ENCODE assay signal across 26 mouse cellular contexts in genomic region chr9:61413665-61414456, GRCm38 (mm10). TPM values are rescaled to one million over a fixed set of nuclear protein-coding genes. Genes with fewer than 3 reads are reported as not detected.
DNase-seq lines count a peak whose midpoint lies in the region; ATAC-seq and TF ChIP-seq lines count a peak whose summit lies in the region.
"Had no signal": no experiment of that assay in that cellular context is flagged by ENCODE, and none has a peak within 500 bp of the region (broad histone marks: within the 10 kb centered on the region; RNA-seq: fewer than 3 reads in every experiment).

No protein-coding gene starts in this region.

- H3K4me1 ChIP-seq in forebrain, embryonic 15.5 days: peaks cover 4% of the 10 kb centered on the region
- H3K4me1 ChIP-seq in forebrain, embryonic 13.5 days: no peaks in the 10 kb centered on the region; the same call in 1 of the 2 replicates
- H3K4me1 ChIP-seq in heart, adult 2 months (ENCODE audit: control insufficient read depth, insufficient read depth, low read length): no peaks in the 10 kb centered on the region
- H3K4me1 ChIP-seq in midbrain, postnatal 0 days (ENCODE audit: insufficient read depth, low read length): no peaks in the 10 kb centered on the region
- H3K4me1 ChIP-seq in midbrain, embryonic 15.5 days: no peaks in the 10 kb centered on the region
- H3K4me1 ChIP-seq: heart, embryonic 13.5 days had no signal

- H3K4me3 ChIP-seq in forebrain, embryonic 15.5 days: no peak overlapping the region
- H3K4me3 ChIP-seq in forebrain, embryonic 13.5 days: no peak overlapping the region
- H3K4me3 ChIP-seq in heart, adult 2 months: no peak overlapping the region
- no peak overlapping the region for H3K4me3 ChIP-seq in midbrain, postnatal 0 days (ENCODE audit: low read depth, low read length)
- no peak overlapping the region for H3K4me3 ChIP-seq in midbrain, embryonic 15.5 days
- H3K4me3 ChIP-seq: heart, embryonic 13.5 days; hindbrain, embryonic 13.5 days; intestine, embryonic 15.5 days had no signal

- WGBS in forebrain, embryonic 15.5 days: 88% methylated on average over 14 of the region's 14 CpGs
- WGBS in forebrain, embryonic 13.5 days: 87% methylated on average over 14 of the region's 14 CpGs
- 76% methylated on average over 14 of the region's 14 CpGs for WGBS in heart, adult 2 months
- 83% methylated on average over 14 of the region's 14 CpGs for WGBS in midbrain, postnatal 0 days
- WGBS in midbrain, embryonic 15.5 days: 86% methylated on average over 14 of the region's 14 CpGs

- no peak for TF ChIP-seq CTCF in heart, adult 2 months (IDR thresholded peaks at IDR 0.05)
- no peak for TF ChIP-seq CTCF in midbrain, postnatal 0 days (IDR thresholded peaks at IDR 0.05)

- peak; percentile 44 to 59 for DNase-seq in heart, adult 9 months (ENCODE audit: low spot score in 2 of 2)
- DNase-seq in heart, adult 2 months: no peak
- peak; percentile 67 for DNase-seq in midbrain, postnatal 0 days (ENCODE audit: low spot score)
- no peak for DNase-seq in spleen, postnatal 14 days (ENCODE audit: low spot score in 2 of 2)
- DNase-seq: adrenal gland, postnatal 25 days; cerebellum, adult 11-12 months; kidney, adult 2 months; kidney, postnatal 36 days; layer of hippocampus, postnatal 36 days; liver; lung, adult 2 months; lung, postnatal 10 days; midbrain, embryonic 14.5 days; right cerebral cortex, postnatal 4 days; thymus, adult 2 months; thymus, postnatal 36 days had no signal

- intact Hi-C loops in heart, adult 2 months (cut with DNase I): no loop called here

- ATAC-seq in forebrain, embryonic 15.5 days (replicated peaks): 0 out of 2 replicates have a peak, but pooled peaks have one; percentile 21
- ATAC-seq in forebrain, embryonic 13.5 days: no peak
- ATAC-seq in midbrain, postnatal 0 days (ENCODE audit: low FRiP score): no peak
- ATAC-seq in midbrain, embryonic 15.5 days (replicated peaks): no peak
- ATAC-seq: CD4-positive, CD25-positive, alpha-beta regulatory T cell, adult 4 months; forebrain, embryonic 16.5 days; intestine, embryonic 15.5 days had no signal

- H3K79me2 ChIP-seq in heart, adult 2 months (replicated peaks; ENCODE audit: control insufficient read depth, insufficient read depth, low read length): no peaks in the 10 kb centered on the region

- no peak for TF ChIP-seq EP300 in heart, adult 2 months (IDR thresholded peaks at IDR 0.05; ENCODE audit: insufficient read depth, low read depth, low read length)

- H3K9me3 ChIP-seq in forebrain, embryonic 15.5 days: no peaks in the 10 kb centered on the region
- no peaks in the 10 kb centered on the region for H3K9me3 ChIP-seq in forebrain, embryonic 13.5 days (replicated peaks)
- H3K9me3 ChIP-seq in midbrain, postnatal 0 days (ENCODE audit: low read length): no peaks in the 10 kb centered on the region
- no peaks in the 10 kb centered on the region for H3K9me3 ChIP-seq in midbrain, embryonic 15.5 days
- H3K9me3 ChIP-seq: heart, embryonic 13.5 days; hindbrain, embryonic 13.5 days; intestine, embryonic 15.5 days had no signal

- H3K27ac ChIP-seq in forebrain, embryonic 15.5 days (replicated peaks): no peak overlapping the region
- H3K27ac ChIP-seq in forebrain, embryonic 13.5 days: no peak overlapping the region
- no peak overlapping the region for H3K27ac ChIP-seq in heart, adult 2 months
- H3K27ac ChIP-seq in midbrain, postnatal 0 days (ENCODE audit: low read depth, low read length): no peak overlapping the region
- no peak overlapping the region for H3K27ac ChIP-seq in midbrain, embryonic 15.5 days
- H3K27ac ChIP-seq: heart, embryonic 13.5 days; hindbrain, embryonic 13.5 days; intestine, embryonic 15.5 days; liver, embryonic 14.5 days; macrophage had no signal

- peaks cover 90% of the 10 kb centered on the region for H3K36me3 ChIP-seq in forebrain, embryonic 15.5 days
- H3K36me3 ChIP-seq in forebrain, embryonic 13.5 days (ENCODE audit: poor library complexity, severe bottlenecking): peaks cover 98% of the 10 kb centered on the region
- no peaks in the 10 kb centered on the region for H3K36me3 ChIP-seq in heart, adult 2 months (ENCODE audit: control insufficient read depth, insufficient read depth, low read length)
- H3K36me3 ChIP-seq in midbrain, postnatal 0 days (ENCODE audit: insufficient read depth, low read length): peaks cover 81% of the 10 kb centered on the region
- peaks cover 77% of the 10 kb centered on the region for H3K36me3 ChIP-seq in midbrain, embryonic 15.5 days (replicated peaks)

- no peak overlapping the region for H3K4me2 ChIP-seq in forebrain, embryonic 15.5 days (replicated peaks)
- H3K4me2 ChIP-seq in forebrain, embryonic 13.5 days: no peak overlapping the region
- no peak overlapping the region for H3K4me2 ChIP-seq in midbrain, postnatal 0 days (ENCODE audit: low read depth, low read length, poor library complexity, severe bottlenecking)
- no peak overlapping the region for H3K4me2 ChIP-seq in midbrain, embryonic 15.5 days
- H3K4me2 ChIP-seq: heart, embryonic 13.5 days; hindbrain, embryonic 13.5 days; intestine, embryonic 15.5 days had no signal

- no peaks in the 10 kb centered on the region for H3K27me3 ChIP-seq in forebrain, embryonic 15.5 days
- H3K27me3 ChIP-seq in forebrain, embryonic 13.5 days: no peaks in the 10 kb centered on the region
- no peaks in the 10 kb centered on the region for H3K27me3 ChIP-seq in heart, adult 2 months (ENCODE audit: control insufficient read depth, insufficient read depth, low read length)
- no peaks in the 10 kb centered on the region for H3K27me3 ChIP-seq in midbrain, postnatal 0 days (ENCODE audit: insufficient read depth, low read length)
- H3K27me3 ChIP-seq in midbrain, embryonic 15.5 days (replicated peaks): no peaks in the 10 kb centered on the region
- H3K27me3 ChIP-seq: intestine, embryonic 15.5 days had no signal

- no peak for TF ChIP-seq POLR2A in heart, adult 2 months (IDR thresholded peaks at IDR 0.05; ENCODE audit: insufficient read depth, low read depth, low read length)

- no peak overlapping the region for H3K9ac ChIP-seq in forebrain, embryonic 15.5 days (replicated peaks)
- H3K9ac ChIP-seq in forebrain, embryonic 13.5 days: no peak overlapping the region
- H3K9ac ChIP-seq in heart, adult 2 months (ENCODE audit: low read depth, low read length): no peak overlapping the region
- H3K9ac ChIP-seq in midbrain, postnatal 0 days (replicated peaks; ENCODE audit: low read length, poor library complexity, severe bottlenecking): no peak overlapping the region
- no peak overlapping the region for H3K9ac ChIP-seq in midbrain, embryonic 15.5 days
- H3K9ac ChIP-seq: heart, embryonic 13.5 days; hindbrain, embryonic 13.5 days; intestine, embryonic 15.5 days; liver, embryonic 14.5 days had no signal

RNA-seq across cellular contexts. Expression of gene Tle3, which starts 41.7 kb away (rescaled TPM):
- polyA plus RNA-seq in forebrain, embryonic 15.5 days (2015; fragmentation: Nextera tagmentation; extraction: Ambion mirVana): 39.9 and 40.9 TPM in 2 replicates
- polyA plus RNA-seq in forebrain, embryonic 13.5 days (2015; fragmentation: Nextera tagmentation; extraction: Ambion mirVana): 36.6 and 39.2 TPM in 2 replicates
- total RNA-seq in heart, adult 2 months (2021): 10 to 100 TPM; 16.5 to 16.8 TPM
- 15.7 and 16.6 TPM in 2 replicates for polyA plus RNA-seq in heart, adult 2 months (2012; rRNA removed)
- 82.2 and 94.9 TPM in 2 replicates for total RNA-seq in midbrain, postnatal 0 days (2014; rRNA removed)
- 20.2 and 21.8 TPM in 2 replicates for polyA plus RNA-seq in midbrain, postnatal 0 days (2015; fragmentation: Nextera tagmentation; extraction: Ambion mirVana)
- 34.9 and 39.1 TPM in 2 replicates for polyA plus RNA-seq in midbrain, embryonic 15.5 days (2015; fragmentation: Nextera tagmentation; extraction: Ambion mirVana)

Comparison
In these comparisons a context has a peak if more than half of its experiments do, and no peak if none do; other contexts are left out.
1. DNase-seq: peak in heart, adult 9 months (2 of 2) and midbrain, postnatal 0 days (single experiment); none in heart, adult 2 months (0 of 2) and spleen, postnatal 14 days (0 of 2).